Mouse (Mus musculus) forebrain, embryonic 16.5 days (tissue): ENCODE data around the gene B3galt4. TPM values are rescaled to one million over a fixed set of nuclear protein-coding genes. Genes with fewer than 3 reads are reported as not detected.

Experiments used
- ATAC-seq: fragments of 200-750 bp; cut with Nextera tagmentation; 2 replicates; pipeline ENCODE4 v1.8.0; 2017; ENCODE audit warnings: mild to moderate bottlenecking, moderate library complexity
- H3K27ac ChIP-seq: fragments of 300-500 bp; sonication (generic); 2 replicates; pipeline ENCODE4 v1.5.1; 2014; ENCODE audit warnings: low read length, control low read depth
- H3K27me3 ChIP-seq: fragments of 300-500 bp; sonication (generic); replicated peaks from 2 replicates; pipeline ENCODE4 v1.6.1; 2014; ENCODE audit warnings: low read length; ENCODE audit not compliant: control insufficient read depth, insufficient read depth
- H3K36me3 ChIP-seq: fragments of 300-500 bp; sonication (generic); 2 replicates; pipeline ENCODE4 v1.6.1; 2014; ENCODE audit not compliant: control insufficient read depth, insufficient read depth
- H3K4me1 ChIP-seq: fragments of 300-500 bp; sonication (generic); replicated peaks from 2 replicates; pipeline ENCODE4 v1.6.1; 2014; ENCODE audit warnings: low read length; ENCODE audit not compliant: control insufficient read depth, insufficient read depth
- H3K4me2 ChIP-seq: fragments of 300-500 bp; sonication (generic); 2 replicates; pipeline ENCODE4 v1.6.1; 2014; ENCODE audit warnings: mild to moderate bottlenecking, low read length, control low read depth
- H3K4me3 ChIP-seq: fragments of 300-500 bp; sonication (generic); replicated peaks from 2 replicates; pipeline ENCODE4 v1.5.1; 2014; ENCODE audit warnings: mild to moderate bottlenecking, low read length, control low read depth
- H3K9ac ChIP-seq: fragments of 300-500 bp; sonication (generic); replicated peaks from 2 replicates; pipeline ENCODE4 v1.6.1; 2014; ENCODE audit warnings: low read depth, low read length, control low read depth
- H3K9me3 ChIP-seq: fragments of 300-500 bp; sonication (generic); 2 replicates; pipeline ENCODE4 v1.6.1; 2016; ENCODE audit warnings: low read length; ENCODE audit not compliant: control insufficient read depth
- WGBS: fragments of 180-500 bp; shearing (Covaris S2); extraction: QIAGEN DNeasy Blood & Tissue Kit; methylation state at CpG from one replicate; pipeline ENCODE4 v1.1.7; 2014; 5-methylcytosine and 5-hydroxymethylcytosine counted together
- polyA plus RNA-seq: library from polyadenylated mRNA; unstranded; fragments of >200 nt; fragmentation: Nextera tagmentation; extraction: Ambion mirVana; gene quantifications from 2 replicates; pipeline ENCODE4 v1.2.1, GENCODE M21; 2015

The B3galt4 gene
- polyA plus RNA-seq, 1 experiment from 2014 or later = 13.2 TPM

- H3K9ac ChIP-seq = peak overlapping the region; percentile 68
- no peak for ATAC-seq
- H3K27ac ChIP-seq = peak overlapping the region; percentile 23; the same call in 1 of the 2 replicates
- peak overlapping the region; percentile 47 for H3K4me3 ChIP-seq
- H3K27me3 ChIP-seq = no peaks in the 10 kb centered on the region
- H3K4me2 ChIP-seq = peak overlapping the region; percentile 80
- H3K36me3 ChIP-seq = no peaks in the 10 kb centered on the region
- peaks cover 41% of the 10 kb centered on the region for H3K4me1 ChIP-seq
- WGBS = under 1% methylated on average over 52 of the region's 52 CpGs
- no peaks in the 10 kb centered on the region for H3K9me3 ChIP-seq
Measured at GRCm38 (mm10) chr17:33919351-33920281, 31.7 kb downstream of the B3galt4 start.

GRCm38 (mm10) chr17:33918293-33919203 is 32.7 kb downstream of the B3galt4 start:
- peak overlapping the region; percentile 80 for H3K4me2 ChIP-seq
- H3K36me3 ChIP-seq = peaks cover 6% of the 10 kb centered on the region; the same call in 1 of the 2 replicates
- no peak overlapping the region for H3K27ac ChIP-seq
- no peak overlapping the region for H3K9ac ChIP-seq
- ATAC-seq = no peak
- H3K4me1 ChIP-seq = peaks cover 44% of the 10 kb centered on the region
- H3K27me3 ChIP-seq = no peaks in the 10 kb centered on the region
- no peak overlapping the region for H3K4me3 ChIP-seq
- H3K9me3 ChIP-seq = no peaks in the 10 kb centered on the region
- WGBS = 61% methylated on average over 37 of the region's 37 CpGs

- no peak for ATAC-seq
- H3K36me3 ChIP-seq = peaks cover 10% of the 10 kb centered on the region; the same call in 1 of the 2 replicates
- no peak overlapping the region for H3K4me2 ChIP-seq
- no peak overlapping the region for H3K4me3 ChIP-seq
- no peaks in the 10 kb centered on the region for H3K27me3 ChIP-seq
- WGBS = 89% methylated on average over 18 of the region's 18 CpGs
- H3K9ac ChIP-seq = no peak overlapping the region
- no peak overlapping the region for H3K27ac ChIP-seq
- no peaks in the 10 kb centered on the region for H3K9me3 ChIP-seq
- peaks cover 44% of the 10 kb centered on the region for H3K4me1 ChIP-seq
Measured at GRCm38 (mm10) chr17:33917656-33918292, 33.5 kb downstream of the B3galt4 start.

- H3K9me3 ChIP-seq = no peaks in the 10 kb centered on the region
- no peak for ATAC-seq
- H3K4me1 ChIP-seq = peaks cover 44% of the 10 kb centered on the region
- peak overlapping the region; percentile 53 for H3K4me3 ChIP-seq
- 74% methylated on average over 31 of the region's 31 CpGs for WGBS
- peak overlapping the region; percentile 9; the same call in 1 of the 2 replicates for H3K9ac ChIP-seq
- peaks cover 15% of the 10 kb centered on the region for H3K36me3 ChIP-seq
- no peaks in the 10 kb centered on the region for H3K27me3 ChIP-seq
- H3K4me2 ChIP-seq = peak overlapping the region; percentile 66
- no peak overlapping the region for H3K27ac ChIP-seq
Measured at GRCm38 (mm10) chr17:33916847-33917655, 34.2 kb downstream of the B3galt4 start.

GRCm38 (mm10) chr17:33916294-33916693 is 35.0 kb downstream of the B3galt4 start:
- Histone ChIP-seq H3K9ac (peak overlapping the region; percentile 65), H3K36me3 (peaks cover 23% of the 10 kb centered on the region), H3K27me3 (no peaks in the 10 kb centered on the region), H3K4me1 (peaks cover 44% of the 10 kb centered on the region), H3K9me3 (no peaks in the 10 kb centered on the region), H3K27ac (peak overlapping the region; percentile 79), H3K4me3 (peak overlapping the region; percentile 53), H3K4me2 (peak overlapping the region; percentile 66)
- peak; percentile 24 for ATAC-seq
- 2% methylated on average over 14 of the region's 20 CpGs for WGBS

- Histone ChIP-seq H3K27ac (peak within 1 kb of the TSS; percentile 79), H3K36me3 (peaks cover 25% of the 10 kb centered on the region)
- under 1% methylated on average over 26 of the region's 34 CpGs for WGBS
Measured at GRCm38 (mm10) chr17:33915671-33916250, 35.5 kb downstream of the B3galt4 start, which contains the start of the genes Tapbp and Zbtb22. TSS of gene Tapbp (plus strand) at chr17:33915899. TSS of gene Zbtb22 (plus strand) at chr17:33915904.

GRCm38 (mm10) chr17:33914969-33915391 is 36.3 kb downstream of the B3galt4 start:
- H3K9ac ChIP-seq = no peak overlapping the region
- H3K36me3 ChIP-seq = peaks cover 25% of the 10 kb centered on the region
- H3K9me3 ChIP-seq = no peaks in the 10 kb centered on the region
- H3K27ac ChIP-seq = no peak overlapping the region
- no peak for ATAC-seq
- H3K4me1 ChIP-seq = peaks cover 43% of the 10 kb centered on the region
- WGBS = 60% methylated on average over 13 of the region's 13 CpGs
- H3K27me3 ChIP-seq = no peaks in the 10 kb centered on the region
- peak overlapping the region; percentile 66 for H3K4me2 ChIP-seq
- H3K4me3 ChIP-seq = peak overlapping the region; percentile 53; the same call in 1 of the 2 replicates

More at GRCm38 (mm10) chr17:33915671-33916250, 35.5 kb downstream of the B3galt4 start, which contains the start of the genes Tapbp and Zbtb22:
- H3K9me3 ChIP-seq = no peaks in the 10 kb centered on the region
- peak within 1 kb of the TSS; percentile 66 for H3K4me2 ChIP-seq
- H3K9ac ChIP-seq = peak within 1 kb of the TSS; percentile 65
- peak; percentile 92 for ATAC-seq
- peak within 1 kb of the TSS; percentile 53 for H3K4me3 ChIP-seq
- H3K27me3 ChIP-seq = no peaks in the 10 kb centered on the region
- peaks cover 43% of the 10 kb centered on the region for H3K4me1 ChIP-seq

GRCm38 (mm10) chr17:33913905-33914304 is 37.4 kb downstream of the B3galt4 start:
- H3K27me3 ChIP-seq = no peaks in the 10 kb centered on the region
- H3K9me3 ChIP-seq = no peaks in the 10 kb centered on the region
- H3K36me3 ChIP-seq = peaks cover 25% of the 10 kb centered on the region
- 96% methylated on average over 8 of the region's 8 CpGs for WGBS
- no peak overlapping the region for H3K4me2 ChIP-seq
- H3K9ac ChIP-seq = no peak overlapping the region
- H3K27ac ChIP-seq = no peak overlapping the region
- peaks cover 34% of the 10 kb centered on the region for H3K4me1 ChIP-seq
- ATAC-seq = no peak
- no peak overlapping the region for H3K4me3 ChIP-seq
